Mouse (Mus musculus) frontal cortex, adult 2 months (tissue): ENCODE data around the gene Arhgef25. TPM values are rescaled to one million over a fixed set of nuclear protein-coding genes. Genes with fewer than 3 reads are reported as not detected.

Experiments
- DNase-seq, 2 experiments: peaks; one replicate each; pipeline ENCODE4 v3.0.0; 2022; ENCODE audit warnings: low spot score in 1 of 2; ENCODE audit errors: extremely low spot score in 1 of 2
- polyA plus RNA-seq: library from polyadenylated mRNA; depleted of rRNA; stranded (reverse); fragments of >200 nt; gene quantifications from 2 replicates; pipeline ENCODE4 v1.2.3, GENCODE M21; 2012

Gene Arhgef25
- polyA plus RNA-seq, 1 experiment, result 198 TPM

DNA sequence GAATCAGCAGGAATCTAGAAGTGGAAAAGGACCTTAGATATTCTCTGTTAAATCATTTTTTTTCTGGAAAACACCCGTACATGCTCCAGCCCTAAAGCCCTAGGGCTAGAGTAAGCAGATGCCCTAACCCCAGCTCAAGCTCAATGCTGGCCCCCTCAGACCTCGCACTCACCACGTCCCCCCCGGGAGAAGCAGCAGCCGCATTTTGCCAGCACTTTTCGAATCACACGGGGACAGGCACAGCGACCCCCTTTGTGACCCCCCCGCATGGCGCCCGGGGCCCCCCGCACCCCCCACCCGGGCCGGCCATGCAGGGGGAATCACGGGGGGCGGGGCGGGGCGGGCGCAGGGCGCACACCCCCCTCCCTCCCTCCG lies 1.8 kb downstream of the Arhgef25 start:
- DNase-seq, result no peak

DNA sequence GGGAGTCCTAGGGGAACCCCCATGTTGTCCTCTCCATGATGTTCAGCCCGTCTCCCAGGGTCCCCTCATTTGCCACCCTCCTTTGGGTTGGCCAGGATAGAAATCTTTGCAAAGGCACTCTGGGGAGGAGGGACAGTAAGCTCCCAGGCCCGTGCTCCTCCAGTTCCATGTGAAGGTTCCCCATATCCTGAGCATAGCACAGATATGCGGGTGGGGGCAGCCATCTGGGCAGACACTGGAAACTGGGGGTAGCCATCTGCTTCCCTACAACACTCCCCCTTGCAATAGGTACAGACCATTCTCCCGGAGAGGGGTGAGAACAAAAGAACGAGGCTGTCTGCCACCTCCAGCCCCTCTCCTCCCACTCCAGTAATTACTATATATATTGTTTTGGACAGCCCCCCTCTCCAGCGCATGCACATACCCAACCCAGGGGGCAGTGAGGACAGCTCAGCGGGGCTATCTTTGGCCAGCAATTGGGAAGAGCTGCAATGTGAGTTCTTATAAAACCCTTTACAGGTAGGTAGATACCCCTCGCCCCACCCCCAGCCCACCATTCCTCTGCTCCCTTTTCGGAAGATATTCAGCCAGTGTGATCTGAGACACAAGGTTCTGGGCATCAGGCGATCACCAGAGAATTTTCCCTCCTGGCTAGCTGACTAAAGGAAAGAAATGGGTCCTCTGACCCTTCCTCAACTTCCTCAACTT lies 2.4 kb downstream of the Arhgef25 start:
- DNase-seq, result peak; percentile 78 to 83

DNA sequence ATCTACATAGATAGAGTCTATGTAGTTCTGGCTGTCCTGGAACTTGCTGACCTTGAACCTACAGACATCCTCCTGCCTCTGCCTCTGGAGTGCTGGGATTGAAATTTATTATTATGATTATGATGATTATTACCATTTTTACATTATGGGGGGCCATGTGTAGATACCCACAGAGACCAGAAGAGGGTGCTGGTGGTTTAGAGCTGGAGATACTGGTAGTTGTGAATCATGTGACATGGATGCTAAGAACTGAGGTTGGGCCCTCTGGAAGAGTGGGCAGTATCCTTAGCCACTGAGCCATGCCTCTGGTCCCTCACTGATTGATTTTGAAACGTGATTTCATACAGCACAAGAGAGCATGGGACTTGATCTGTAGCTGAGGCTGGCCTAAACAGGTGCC lies 3.4 kb downstream of the Arhgef25 start:
- DNase-seq, result no peak

- DNase-seq, result no peak
These were observed 4.4 kb downstream of the Arhgef25 start for GRCm38 (mm10) chr10:127185506-127185905.

GRCm38 (mm10) chr10:127185101-127185500 lies 4.8 kb downstream of the Arhgef25 start:
- no peak for DNase-seq

- no peak for DNase-seq
These were observed 6.1 kb downstream of the Arhgef25 start for GRCm38 (mm10) chr10:127183759-127184158.

DNA sequence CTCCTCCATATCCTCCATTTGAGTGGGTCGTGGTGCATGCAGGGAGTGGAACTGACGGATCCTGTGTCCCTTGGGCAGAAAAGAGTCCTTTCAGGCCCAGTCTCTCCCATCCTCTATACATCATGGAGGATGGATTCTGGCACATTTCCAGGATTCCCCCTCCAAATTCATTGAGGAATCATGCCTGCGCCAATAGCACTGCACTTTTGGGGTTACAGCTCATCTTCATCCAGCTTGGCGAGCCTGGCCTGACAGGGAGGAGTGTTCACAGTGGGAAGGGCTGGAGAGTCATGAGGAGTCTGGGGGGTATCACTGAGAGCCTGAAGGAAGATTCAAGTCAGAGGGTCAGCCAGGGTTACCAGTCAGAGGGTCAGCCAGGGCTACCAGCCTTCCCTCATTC lies 7.3 kb downstream of the Arhgef25 start:
- DNase-seq, result no peak

DNA sequence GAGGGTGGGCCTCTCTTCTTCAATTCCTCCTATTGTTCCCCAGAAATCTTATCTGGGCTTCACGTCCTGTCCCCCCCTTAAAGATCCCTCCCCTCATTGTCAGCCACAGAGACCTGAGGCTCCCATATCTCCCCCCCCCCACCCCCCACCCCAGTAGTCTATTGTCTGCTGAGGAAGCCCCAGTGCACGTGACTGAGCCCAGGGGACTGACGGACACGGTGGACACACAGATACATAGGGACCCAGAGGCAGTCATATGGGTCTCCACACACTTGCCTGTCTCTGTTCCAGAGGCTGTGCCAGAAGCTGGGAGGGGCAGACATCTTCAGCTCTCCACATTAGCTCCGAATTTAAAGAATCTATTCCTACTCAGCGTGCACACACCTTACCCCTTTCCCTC lies 8.3 kb downstream of the Arhgef25 start:
- no peak for DNase-seq

- DNase-seq, result no peak
These were observed 9.2 kb downstream of the Arhgef25 start for GRCm38 (mm10) chr10:127180695-127181047.

GRCm38 (mm10) chr10:127179871-127180694 lies 9.8 kb downstream of the Arhgef25 start, which contains the start of gene Slc26a10:
Gene Slc26a10, minus strand, starts transcription at chr10:127180645.
- DNase-seq, result peak in 1 of 2 experiments; percentile 70

DNA sequence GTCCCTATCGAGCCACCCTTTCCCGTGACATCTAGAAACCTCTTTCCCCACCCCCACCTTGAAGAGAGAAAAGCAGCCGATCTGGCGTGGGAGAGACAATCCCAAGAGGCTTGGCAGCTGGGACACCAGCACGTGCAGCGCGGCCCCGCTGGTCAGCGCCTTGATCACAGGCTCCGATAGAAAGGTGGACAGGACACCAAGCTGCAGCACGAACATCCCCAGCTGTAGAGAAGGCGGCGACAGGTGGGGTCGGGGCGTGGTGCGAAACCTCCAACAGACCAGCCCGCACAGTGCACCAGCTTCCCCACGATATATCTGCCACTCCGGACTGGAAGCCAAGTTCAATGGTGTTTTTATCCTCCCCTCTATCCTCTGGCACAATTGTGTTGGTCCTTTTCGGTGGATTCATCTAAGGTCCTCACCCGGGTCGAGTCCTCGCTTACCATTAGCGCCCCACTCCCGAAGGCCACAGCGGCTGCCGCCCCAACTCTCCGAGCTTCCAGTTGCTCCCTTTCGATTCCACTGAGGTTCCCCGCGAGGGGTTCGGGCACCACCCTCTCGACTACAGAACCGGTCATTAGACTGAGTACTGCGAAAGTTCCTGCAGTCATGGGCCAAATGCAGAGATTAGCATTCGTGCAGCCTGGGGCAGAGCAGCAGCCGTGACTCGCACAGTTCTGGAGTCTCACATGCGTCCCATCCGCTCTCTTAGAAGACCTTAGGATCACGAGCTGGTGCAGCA lies 11.4 kb downstream of the Arhgef25 start:
- DNase-seq, result no peak

GRCm38 (mm10) chr10:127177719-127178118 lies 12.2 kb downstream of the Arhgef25 start:
- DNase-seq, result peak in 1 of 2 experiments; percentile 91

DNA sequence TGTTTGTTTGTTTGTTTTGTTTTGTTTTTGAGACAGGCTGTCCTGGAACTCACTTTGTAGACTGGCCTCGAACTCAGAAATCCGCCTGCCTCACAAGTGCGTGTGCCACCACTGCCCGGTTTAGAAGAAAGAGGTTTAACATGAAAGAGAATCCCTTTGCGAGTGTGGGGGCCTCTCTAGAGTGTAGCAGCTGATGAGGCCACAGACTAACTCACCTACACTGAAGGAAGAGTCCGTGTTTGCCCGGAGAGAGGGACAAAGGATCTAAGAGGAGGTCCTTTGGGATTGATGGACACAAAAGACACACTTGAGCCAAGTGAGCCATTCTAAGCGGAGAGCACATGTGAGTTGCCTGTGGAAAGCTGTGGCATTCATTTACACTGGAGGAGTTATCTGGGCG lies 12.6 kb downstream of the Arhgef25 start:
- DNase-seq, result no peak

- DNase-seq, result no peak
These were observed 13.1 kb downstream of the Arhgef25 start for GRCm38 (mm10) chr10:127176756-127177155.

GRCm38 (mm10) chr10:127176228-127176627 lies 13.7 kb downstream of the Arhgef25 start:
- DNase-seq, result no peak

GRCm38 (mm10) chr10:127174170-127174569 lies 15.7 kb downstream of the Arhgef25 start:
- DNase-seq, result no peak

- DNase-seq, result no peak
These were observed 16.5 kb downstream of the Arhgef25 start for GRCm38 (mm10) chr10:127173148-127174065.

DNA sequence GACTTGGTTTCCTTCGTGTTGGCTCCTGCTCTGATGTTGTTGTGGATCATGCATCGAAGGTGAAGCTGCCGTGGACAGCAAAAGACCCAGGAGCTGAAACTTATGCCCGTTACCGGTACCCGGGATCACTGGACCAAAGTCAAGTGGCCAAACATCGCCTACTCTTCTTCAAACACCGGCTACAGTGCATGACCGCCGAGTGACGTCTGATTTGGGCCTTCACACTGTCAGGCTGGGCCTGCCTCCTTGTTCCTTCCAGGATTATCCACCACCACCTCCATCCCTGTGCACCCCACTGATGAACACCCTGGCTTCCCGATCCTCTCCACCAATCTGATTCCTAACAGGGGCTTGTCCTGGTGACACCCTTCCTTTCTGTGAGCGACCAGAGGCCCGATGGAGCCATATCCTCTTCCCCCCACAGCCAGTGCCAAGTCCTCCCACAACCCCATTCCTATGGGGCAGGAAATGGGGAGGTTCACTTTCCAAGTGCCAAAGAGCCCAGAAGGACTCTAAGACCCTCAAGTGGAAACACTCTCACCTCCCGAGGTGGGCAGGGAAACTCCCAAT lies 18.2 kb downstream of the Arhgef25 start:
- no peak for DNase-seq

GRCm38 (mm10) chr10:127170837-127171272 lies 19.0 kb downstream of the Arhgef25 start:
- DNase-seq, result peak in 1 of 2 experiments; percentile 71

GRCm38 (mm10) chr10:127170002-127170401 lies 19.9 kb downstream of the Arhgef25 start:
- no peak for DNase-seq
